Mouse (Mus musculus) gastrocnemius, adult 2 months (tissue): Measurements from ENCODE around the gene Zfp281. TPM values are rescaled to one million over a fixed set of nuclear protein-coding genes. Genes with fewer than 3 reads are reported as not detected.
A peak's percentile ranks its signal among the peaks of the same experiment; 100 is the strongest.

ENCODE experiments used
- DNase-seq: peaks from one replicate; pipeline ENCODE4 v3.0.0; 2022
- H3K27ac ChIP-seq: fragments of 200-600 bp; 2 replicates; pipeline ENCODE4 v1.8.1; 2022; ENCODE audit warnings: mild to moderate bottlenecking
- H3K4me3 ChIP-seq: fragments of 200-600 bp; 2 replicates; pipeline ENCODE4 v1.8.1; 2022; ENCODE audit warnings: mild to moderate bottlenecking, moderate library complexity
- CTCF ChIP-seq: fragments of 200-600 bp; IDR thresholded peaks from 2 replicates; pipeline ENCODE4 v1.8.1; 2022; ENCODE audit warnings: antibody characterized with exemption, mild to moderate bottlenecking, moderate library complexity
- intact Hi-C: fragments of 180-260 bp; cut with DNase I; formaldehyde crosslinking; loops from one replicate; pipeline ENCODE4 v1.15.1; 2025
- total RNA-seq, 2 experiments: library from RNA; stranded (reverse); gene quantifications; 2 replicates each; pipeline ENCODE4 v1.2.3; 2021

Zfp281 gene
- total RNA-seq, 2 experiments from 2014 or later = 10.1 to 15.0 TPM

- intact Hi-C loops = no loop called here
- DNase-seq = no peak
- no peak for TF ChIP-seq CTCF
- H3K27ac ChIP-seq = no peak overlapping the region
- no peak overlapping the region for H3K4me3 ChIP-seq
These were observed 23.9 kb upstream of the Zfp281 start for GRCm38 (mm10) chr1:136600647-136601345.

GRCm38 (mm10) chr1:136601346-136601888, 23.3 kb upstream of the Zfp281 start:
- TF ChIP-seq CTCF = no peak
- H3K27ac ChIP-seq = no peak overlapping the region
- no peak overlapping the region for H3K4me3 ChIP-seq
- intact Hi-C loops = no loop called here
- DNase-seq = no peak

GRCm38 (mm10) chr1:136602303-136602702, 22.4 kb upstream of the Zfp281 start:
- no peak overlapping the region for H3K27ac ChIP-seq
- TF ChIP-seq CTCF = no peak
- H3K4me3 ChIP-seq = no peak overlapping the region
- intact Hi-C loops = no loop called here
- no peak for DNase-seq

DNA sequence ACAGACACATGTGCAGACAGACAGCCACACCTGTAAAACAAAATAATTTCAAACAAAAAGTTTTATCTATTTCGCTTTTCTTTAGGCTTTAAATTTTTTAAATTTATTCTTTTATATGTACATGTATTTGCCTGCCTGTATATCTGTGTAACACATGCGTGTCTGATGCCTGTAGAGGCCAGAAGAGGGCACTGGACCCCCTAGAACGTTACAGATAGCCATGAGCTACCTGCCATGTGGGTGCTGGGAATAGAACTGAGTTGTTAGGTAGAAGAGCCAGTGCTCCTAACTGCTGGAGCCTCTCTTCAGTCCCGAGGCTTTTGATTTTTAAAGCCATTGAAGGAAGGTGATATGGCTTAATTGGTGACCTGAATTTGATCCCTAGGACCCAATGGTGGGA, 20.5 kb upstream of the Zfp281 start:
- DNase-seq = no peak
- Histone ChIP-seq H3K4me3 (no peak overlapping the region), H3K27ac (no peak overlapping the region)
- intact Hi-C loops = no loop called here
- TF ChIP-seq CTCF = no peak

DNA sequence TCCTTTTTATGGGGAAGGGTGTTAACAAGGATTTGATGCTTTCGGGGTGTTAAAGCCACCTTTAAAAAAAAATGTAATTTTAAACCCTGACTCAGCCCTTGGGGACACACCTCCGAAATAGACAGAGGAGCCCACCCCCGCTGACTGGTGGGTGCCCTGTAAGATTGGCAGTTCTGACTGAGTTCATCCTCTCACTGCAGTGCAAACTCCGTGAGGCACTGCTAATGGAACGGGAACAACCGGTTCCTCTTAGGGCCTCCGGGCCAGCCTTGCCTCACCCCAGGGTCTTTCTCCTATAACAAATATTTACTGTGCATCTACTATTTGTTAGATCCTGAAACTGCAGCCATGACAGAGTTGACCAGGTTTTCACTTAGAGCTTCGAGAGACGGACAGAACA, 18.9 kb upstream of the Zfp281 start:
- no peak overlapping the region for H3K27ac ChIP-seq
- DNase-seq = no peak
- no peak for TF ChIP-seq CTCF

DNA sequence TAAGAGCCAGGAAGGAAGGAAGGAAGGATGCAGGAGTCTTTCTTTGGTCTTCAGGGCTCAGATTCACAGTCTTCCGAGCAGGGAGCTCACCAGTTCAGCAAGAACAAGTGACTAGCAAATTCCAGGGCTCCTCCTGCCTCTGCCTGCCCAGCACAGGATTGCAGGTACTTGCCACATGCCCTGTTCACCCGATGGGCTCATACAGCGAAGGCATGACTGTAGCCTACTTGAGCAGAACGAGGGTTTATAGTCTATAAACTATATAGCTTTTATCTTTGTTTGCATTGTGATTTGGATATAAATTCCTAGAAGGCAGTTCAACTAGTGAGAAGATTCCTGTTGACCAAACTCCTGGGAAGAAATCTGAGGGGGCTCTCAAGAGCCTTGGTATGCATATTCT, 18.4 kb upstream of the Zfp281 start:
- no peak for DNase-seq
- Histone ChIP-seq H3K27ac (no peak overlapping the region), H3K4me3 (no peak overlapping the region)
- intact Hi-C loops = no loop called here
- no peak for TF ChIP-seq CTCF

More for the DNA sequence above, 18.9 kb upstream of the Zfp281 start:
- intact Hi-C loops = no loop called here
- H3K4me3 ChIP-seq = no peak overlapping the region

DNA sequence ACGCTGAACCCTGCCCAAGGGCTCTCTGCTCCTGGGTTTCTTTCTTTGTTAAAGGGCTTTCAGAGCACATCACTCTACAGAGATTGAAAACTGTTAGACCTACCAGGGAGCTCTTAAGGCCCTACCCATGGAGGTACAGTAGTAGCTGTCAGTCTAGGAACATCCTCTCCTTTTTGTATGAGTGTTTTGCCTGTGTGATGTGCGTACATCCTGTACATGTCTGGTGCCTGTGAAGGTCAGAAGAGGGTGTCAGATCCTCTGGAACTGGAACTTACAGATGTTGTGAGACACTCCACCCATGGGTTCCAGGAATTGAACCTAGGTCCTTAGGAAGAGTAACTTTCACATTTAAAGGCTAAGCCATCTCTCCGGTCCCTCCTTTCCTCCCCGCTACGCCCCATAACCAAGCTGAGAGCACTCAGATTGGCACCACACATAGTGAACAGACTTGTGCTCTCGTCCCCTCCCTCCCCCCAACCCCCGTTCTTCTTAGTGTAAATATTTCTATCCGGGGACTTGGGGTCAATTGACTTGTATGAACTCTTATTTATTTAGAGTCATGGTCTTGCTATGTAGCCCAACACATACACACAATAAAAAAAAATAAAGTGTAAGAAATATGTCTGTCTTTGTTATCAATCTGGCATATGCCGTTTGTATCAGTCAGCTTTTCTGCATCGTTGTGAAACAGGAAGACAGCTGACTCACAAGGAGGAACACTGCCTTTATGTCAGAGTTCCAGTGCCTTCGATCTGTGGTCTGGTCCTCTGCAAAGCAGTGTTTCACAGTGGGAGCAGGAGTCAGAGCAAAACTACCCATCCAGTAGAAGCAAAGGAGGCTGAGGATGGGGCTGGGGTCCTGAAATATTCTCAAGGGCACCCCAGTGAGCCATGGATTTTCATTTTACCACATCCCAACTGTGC, 16.1 kb upstream of the Zfp281 start:
- Histone ChIP-seq H3K27ac (no peak overlapping the region), H3K4me3 (no peak overlapping the region)
- no peak for TF ChIP-seq CTCF
- intact Hi-C loops = no loop called here
- no peak for DNase-seq

- intact Hi-C loops = no loop called here
- no peak for TF ChIP-seq CTCF
- Histone ChIP-seq H3K4me3 (no peak overlapping the region), H3K27ac (no peak overlapping the region)
- DNase-seq = no peak
These were observed 12.9 kb upstream of the Zfp281 start for GRCm38 (mm10) chr1:136611803-136612202.

DNA sequence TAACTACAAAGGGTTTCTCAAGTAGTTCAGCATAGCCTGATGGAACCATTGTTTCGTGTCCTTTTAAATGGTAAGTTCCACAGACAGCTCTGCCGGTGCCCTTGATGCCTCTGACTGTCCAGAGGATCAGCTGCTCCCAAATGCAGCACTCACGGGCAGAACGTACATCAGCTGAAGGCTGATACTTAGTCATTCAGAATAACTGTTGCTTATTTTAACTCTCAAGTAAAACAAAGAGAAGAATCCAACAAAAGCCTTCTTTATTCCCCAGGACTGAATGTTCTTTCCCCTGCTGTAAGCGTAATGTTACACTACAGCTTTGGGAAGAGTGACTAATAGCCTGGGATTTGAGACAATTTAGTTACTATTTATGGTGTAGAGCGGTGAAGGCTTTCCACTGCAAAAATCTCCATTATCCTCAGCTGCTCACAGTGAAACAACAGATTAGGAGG, 11.4 kb upstream of the Zfp281 start:
- Histone ChIP-seq H3K4me3 (no peak overlapping the region), H3K27ac (peak overlapping the region; percentile 24; the same call in 1 of the 2 replicates)
- TF ChIP-seq CTCF = no peak
- no peak for DNase-seq
- intact Hi-C loops = no loop called here

GRCm38 (mm10) chr1:136614748-136615440, 9.8 kb upstream of the Zfp281 start:
- no peak for TF ChIP-seq CTCF
- Histone ChIP-seq H3K4me3 (no peak overlapping the region), H3K27ac (no peak overlapping the region)
- DNase-seq = no peak
- intact Hi-C loops = no loop called here

GRCm38 (mm10) chr1:136617163-136617788, 7.4 kb upstream of the Zfp281 start:
- no peak for TF ChIP-seq CTCF
- Histone ChIP-seq H3K4me3 (no peak overlapping the region), H3K27ac (no peak overlapping the region)
- no peak for DNase-seq
- intact Hi-C loops = no loop called here

- TF ChIP-seq CTCF = no peak
- intact Hi-C loops = no loop called here
- Histone ChIP-seq H3K27ac (no peak overlapping the region), H3K4me3 (no peak overlapping the region)
- DNase-seq = no peak
These were observed 6.1 kb upstream of the Zfp281 start for GRCm38 (mm10) chr1:136618570-136618969.
